Mouse (Mus musculus): ENCODE measurements around the gene Ccdc17.

Gene Ccdc17

GRCm38 (mm10) chr4:116596379-116596778 lies at the start of gene Ccdc17:
TSS of gene Ccdc17 (plus strand) at chr4:116596654.
- no peak for DNase-seq (ENCODE audit: low spot score)

GRCm38 (mm10) chr4:116550432-116550831 lies 46.0 kb upstream of the Ccdc17 start:
- no peak for DNase-seq (ENCODE audit: low spot score)

GRCm38 (mm10) chr4:116553035-116553434 lies 43.4 kb upstream of the Ccdc17 start:
- DNase-seq (ENCODE audit: low spot score): no peak

- DNase-seq (ENCODE audit: low spot score): peak; percentile 59
Measured at GRCm38 (mm10) chr4:116555413-116556300, 40.8 kb upstream of the Ccdc17 start, which contains the start of gene Tmem69. TSS of gene Tmem69 (minus strand) at chr4:116555936.

GRCm38 (mm10) chr4:116556561-116557305 lies 39.7 kb upstream of the Ccdc17 start:
- peak; percentile 91 for DNase-seq (ENCODE audit: low spot score)

GRCm38 (mm10) chr4:116557306-116558121 lies 38.9 kb upstream of the Ccdc17 start, which contains the start of gene Gpbp1l1:
TSS of gene Gpbp1l1 (plus strand) at chr4:116557658.
- peak; percentile 95 for DNase-seq (ENCODE audit: low spot score)

- DNase-seq (ENCODE audit: low spot score): no peak
Measured at GRCm38 (mm10) chr4:116558151-116558882, 38.1 kb upstream of the Ccdc17 start.

GRCm38 (mm10) chr4:116595793-116596192 lies 661 bp upstream of the Ccdc17 start:
- no peak for DNase-seq (ENCODE audit: low spot score)

- peak; percentile 87 for DNase-seq (ENCODE audit: low spot score)
Measured at GRCm38 (mm10) chr4:116596978-116597881, 776 bp downstream of the Ccdc17 start.

- DNase-seq (ENCODE audit: low spot score): no peak
Measured at GRCm38 (mm10) chr4:116612621-116613020, 16.2 kb downstream of the Ccdc17 start.

- no peak for DNase-seq (ENCODE audit: low spot score)
Measured at GRCm38 (mm10) chr4:116615237-116615636, 18.8 kb downstream of the Ccdc17 start.

- DNase-seq (ENCODE audit: low spot score): no peak
Measured at GRCm38 (mm10) chr4:116624831-116625230, 28.4 kb downstream of the Ccdc17 start.

GRCm38 (mm10) chr4:116626658-116627358 lies 30.4 kb downstream of the Ccdc17 start:
- peak; percentile 25 for DNase-seq (ENCODE audit: low spot score)

GRCm38 (mm10) chr4:116627359-116627716 lies 30.9 kb downstream of the Ccdc17 start:
- DNase-seq (ENCODE audit: low spot score): peak; percentile 87

- DNase-seq (ENCODE audit: low spot score): peak; percentile 79
Measured at GRCm38 (mm10) chr4:116627722-116628662, 31.5 kb downstream of the Ccdc17 start, which contains the start of gene Nasp. TSS of gene Nasp (minus strand) at chr4:116627941.

GRCm38 (mm10) chr4:116635197-116635596 lies 38.7 kb downstream of the Ccdc17 start:
- no peak for DNase-seq (ENCODE audit: low spot score)

GRCm38 (mm10) chr4:116638821-116639220 lies 42.4 kb downstream of the Ccdc17 start:
- DNase-seq (ENCODE audit: low spot score): no peak

- no peak for DNase-seq (ENCODE audit: low spot score)
Measured at GRCm38 (mm10) chr4:116642071-116642470, 45.6 kb downstream of the Ccdc17 start.

All from left cerebral cortex, adult 11 months (tissue).